Mouse (Mus musculus): Measurements from ENCODE around the gene Olfr119. TPM values are rescaled to one million over a fixed set of nuclear protein-coding genes. Genes with fewer than 3 reads are reported as not detected.
"Not testable (repeated sequence)": the region's sequence is repeated elsewhere in the genome, so short reads cannot be mapped to it uniquely, and the experiment has no call there.

Olfr119 gene
- not detected in 2 replicates for polyA plus RNA-seq (2012; rRNA removed)
- not detected in 2 replicates for polyA plus RNA-seq (2014; fragmentation: Nextera tagmentation; extraction: Ambion mirVana)

DNA sequence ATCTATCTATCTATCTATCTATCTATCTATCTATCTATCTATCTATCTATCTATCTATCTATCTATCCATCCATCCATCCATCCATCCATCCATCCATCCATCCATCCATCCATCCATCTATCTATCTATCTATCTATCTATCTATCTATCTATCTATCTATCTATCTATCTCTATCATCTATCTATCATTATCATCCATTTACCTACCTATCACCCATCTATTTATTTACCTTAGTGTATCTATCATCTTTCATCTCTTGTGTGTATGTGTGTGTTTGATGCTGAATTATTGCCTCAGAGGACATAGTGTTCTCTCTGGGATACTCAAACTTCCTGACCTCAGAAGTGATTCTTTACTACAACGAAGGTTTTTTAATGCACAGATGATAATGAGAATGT, at the start of gene Olfr119:
Olfr119 (plus strand) TSS at position 301 of the 400 bp plus-strand sequence.
- not testable (repeated sequence) for H3K27me3 ChIP-seq (ENCODE audit: control insufficient read depth, insufficient read depth, low read length)

DNA sequence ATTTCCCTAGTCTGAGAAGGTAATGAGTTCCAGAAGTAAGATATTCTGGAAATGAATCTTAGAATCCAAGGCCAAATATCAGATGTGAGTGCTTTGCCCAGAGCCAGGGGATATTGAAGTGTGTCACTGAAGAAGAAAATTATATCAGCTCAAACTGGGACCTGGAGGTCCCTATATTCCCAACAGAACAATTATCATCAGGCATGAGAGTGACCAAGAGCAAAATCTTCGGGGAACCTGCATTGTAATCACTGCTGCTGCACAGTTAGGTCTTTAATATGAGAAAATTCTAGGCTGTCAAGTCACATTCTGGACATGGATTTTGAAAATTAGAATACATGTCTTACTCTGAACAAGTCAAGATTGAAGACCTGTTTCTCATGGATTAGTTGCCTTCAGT, 32.7 kb upstream of the Olfr119 start, which contains the start of gene Olfr117:
Olfr117 (minus strand) TSS at position 101 of the 400 bp plus-strand sequence.
- no peak within 1 kb of the TSS for H3K4me2 ChIP-seq (replicated peaks; ENCODE audit: low read depth, low read length, severe bottlenecking)
- 57% methylated on average over 1 of the region's 1 CpGs for WGBS
- no peak for TF ChIP-seq POLR2A (IDR thresholded peaks at IDR 0.05; ENCODE audit: borderline replicate concordance, extremely low read depth, insufficient read depth, insufficient read length)
- no peak within 1 kb of the TSS for H3K4me3 ChIP-seq (replicated peaks; ENCODE audit: low read length)
- no peak for DNase-seq (ENCODE audit: low spot score)
- no peaks in the 10 kb centered on the region for H3K27me3 ChIP-seq (ENCODE audit: control insufficient read depth, insufficient read depth, low read length)
- H3K9me3 ChIP-seq (ENCODE audit: control insufficient read depth, low read length): no peaks in the 10 kb centered on the region
- no peak for ATAC-seq (ENCODE audit: low FRiP score, low read depth)
- H3K27ac ChIP-seq (replicated peaks; ENCODE audit: low read depth, low read length): no peak within 1 kb of the TSS
- H3K4me1 ChIP-seq (ENCODE audit: control insufficient read depth, insufficient read depth, low read length): no peaks in the 10 kb centered on the region
- H3K9ac ChIP-seq (ENCODE audit: low read depth, low read length, severe bottlenecking): no peak within 1 kb of the TSS
- H3K36me3 ChIP-seq (ENCODE audit: control insufficient read depth, insufficient read depth, low read length): no peaks in the 10 kb centered on the region

More for the DNA sequence above, at the start of gene Olfr119:
- 59% methylated on average over 1 of the region's 1 CpGs for WGBS
- H3K9me3 ChIP-seq (ENCODE audit: control insufficient read depth, low read length); H3K4me2 ChIP-seq (replicated peaks; ENCODE audit: low read depth, low read length, severe bottlenecking); H3K36me3 ChIP-seq (ENCODE audit: control insufficient read depth, insufficient read depth, low read length); H3K4me3 ChIP-seq (replicated peaks; ENCODE audit: low read length); H3K27ac ChIP-seq (replicated peaks; ENCODE audit: low read depth, low read length); ATAC-seq (ENCODE audit: low FRiP score, low read depth); DNase-seq (ENCODE audit: low spot score); H3K4me1 ChIP-seq (ENCODE audit: control insufficient read depth, insufficient read depth, low read length); H3K9ac ChIP-seq (ENCODE audit: low read depth, low read length, severe bottlenecking): not testable (repeated sequence)

DNA sequence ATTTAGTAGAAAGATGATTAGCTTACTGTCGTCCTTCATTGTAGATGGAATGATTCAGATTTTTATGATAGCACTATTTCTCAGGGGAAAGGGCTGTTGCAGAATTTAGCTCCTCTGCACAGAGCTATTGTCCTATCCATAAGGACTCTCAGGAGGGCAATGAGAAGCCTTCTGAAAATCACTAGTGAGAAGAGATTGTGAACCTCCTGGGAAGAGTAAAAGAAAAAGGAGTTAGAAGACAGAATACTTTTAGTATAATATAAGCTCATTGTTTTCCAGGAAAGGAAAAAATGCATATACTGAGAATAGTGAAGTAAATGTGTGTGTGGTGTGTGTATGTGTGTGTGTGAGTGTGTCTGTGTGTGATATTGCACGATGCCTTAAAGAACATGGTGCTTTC, 29.7 kb upstream of the Olfr119 start, which contains the start of gene Olfr118:
Olfr118 (plus strand) TSS at position 301 of the 400 bp plus-strand sequence.
- Histone ChIP-seq H3K4me3 (replicated peaks; ENCODE audit: low read length) (no peak within 1 kb of the TSS), H3K36me3 (ENCODE audit: control insufficient read depth, insufficient read depth, low read length) (no peaks in the 10 kb centered on the region), H3K4me1 (ENCODE audit: control insufficient read depth, insufficient read depth, low read length) (no peaks in the 10 kb centered on the region), H3K27ac (replicated peaks; ENCODE audit: low read depth, low read length) (no peak within 1 kb of the TSS), H3K27me3 (ENCODE audit: control insufficient read depth, insufficient read depth, low read length) (no peaks in the 10 kb centered on the region), H3K9ac (ENCODE audit: low read depth, low read length, severe bottlenecking) (no peak within 1 kb of the TSS), H3K4me2 (replicated peaks; ENCODE audit: low read depth, low read length, severe bottlenecking) (no peak within 1 kb of the TSS), H3K9me3 (ENCODE audit: control insufficient read depth, low read length) (no peaks in the 10 kb centered on the region)
- no peak for DNase-seq (ENCODE audit: low spot score)
- no peak for ATAC-seq (ENCODE audit: low FRiP score, low read depth)
- 60% methylated on average over 2 of the region's 2 CpGs for WGBS
- no peak for TF ChIP-seq POLR2A (IDR thresholded peaks at IDR 0.05; ENCODE audit: borderline replicate concordance, extremely low read depth, insufficient read depth, insufficient read length)

DNA sequence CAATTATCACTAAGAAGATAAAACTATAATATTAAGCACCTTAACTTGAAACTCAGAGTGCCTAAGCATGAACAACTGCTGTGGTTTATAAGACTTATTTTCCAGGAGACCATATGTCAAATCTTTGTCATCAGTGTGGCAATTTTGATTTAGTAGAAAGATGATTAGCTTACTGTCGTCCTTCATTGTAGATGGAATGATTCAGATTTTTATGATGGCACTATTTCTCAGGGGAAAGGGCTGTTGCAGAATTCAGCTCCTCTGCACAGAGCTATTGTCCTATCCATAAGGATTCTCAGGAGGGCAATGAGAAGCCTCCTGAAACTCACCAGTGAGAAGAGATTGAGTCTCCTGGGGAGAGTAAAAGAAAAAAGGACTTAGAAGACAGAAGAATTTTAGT, 25.1 kb downstream of the Olfr119 start, which contains the start of gene Olfr120:
Olfr120 (plus strand) TSS at position 301 of the 400 bp plus-strand sequence.
- H3K4me2 ChIP-seq (replicated peaks; ENCODE audit: low read depth, low read length, severe bottlenecking): no peak within 1 kb of the TSS
- WGBS: 68% methylated on average over 1 of the region's 1 CpGs

DNA sequence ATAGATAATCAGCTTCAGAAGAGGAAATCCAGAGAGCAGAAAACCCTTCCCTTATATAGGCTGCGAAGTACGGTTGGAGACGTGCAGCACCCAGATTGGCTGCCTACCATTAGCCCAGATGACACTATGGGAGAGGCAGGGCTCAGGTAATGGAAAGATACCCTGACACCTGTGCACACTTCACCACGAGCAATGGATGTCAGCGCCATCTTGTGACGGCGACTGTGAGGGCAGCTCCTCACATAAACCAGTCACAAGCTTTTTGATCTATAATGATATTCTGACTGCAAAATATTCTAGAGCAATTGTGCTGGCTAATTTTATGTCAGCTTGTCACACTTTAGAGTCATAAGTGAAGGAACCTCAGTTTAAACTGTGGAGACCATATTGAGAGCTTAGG, 41.7 kb downstream of the Olfr119 start:
- Histone ChIP-seq H3K4me3 (replicated peaks; ENCODE audit: low read length) (no peak overlapping the region), H3K4me1 (ENCODE audit: control insufficient read depth, insufficient read depth, low read length) (no peaks in the 10 kb centered on the region), H3K27ac (replicated peaks; ENCODE audit: low read depth, low read length) (no peak overlapping the region), H3K36me3 (ENCODE audit: control insufficient read depth, insufficient read depth, low read length) (no peaks in the 10 kb centered on the region), H3K27me3 (ENCODE audit: control insufficient read depth, insufficient read depth, low read length) (no peaks in the 10 kb centered on the region), H3K9me3 (ENCODE audit: control insufficient read depth, low read length) (no peaks in the 10 kb centered on the region), H3K9ac (ENCODE audit: low read depth, low read length, severe bottlenecking) (no peak overlapping the region), H3K4me2 (replicated peaks; ENCODE audit: low read depth, low read length, severe bottlenecking) (no peak overlapping the region)
- 60% methylated on average over 7 of the region's 7 CpGs for WGBS
- no peak for TF ChIP-seq POLR2A (IDR thresholded peaks at IDR 0.05; ENCODE audit: borderline replicate concordance, extremely low read depth, insufficient read depth, insufficient read length)
- ATAC-seq (ENCODE audit: low FRiP score, low read depth) (no peak), DNase-seq (ENCODE audit: low spot score) (no peak)

More for the DNA sequence above, 25.1 kb downstream of the Olfr119 start, which contains the start of gene Olfr120:
- no peak within 1 kb of the TSS for H3K4me3 ChIP-seq (replicated peaks; ENCODE audit: low read length)
- no peaks in the 10 kb centered on the region for H3K4me1 ChIP-seq (ENCODE audit: control insufficient read depth, insufficient read depth, low read length)
- no peak for DNase-seq (ENCODE audit: low spot score)
- no peaks in the 10 kb centered on the region for H3K36me3 ChIP-seq (ENCODE audit: control insufficient read depth, insufficient read depth, low read length)
- no peak within 1 kb of the TSS for H3K9ac ChIP-seq (ENCODE audit: low read depth, low read length, severe bottlenecking)
- no peaks in the 10 kb centered on the region for H3K27me3 ChIP-seq (ENCODE audit: control insufficient read depth, insufficient read depth, low read length)
- H3K27ac ChIP-seq (replicated peaks; ENCODE audit: low read depth, low read length): no peak within 1 kb of the TSS
- no peak for TF ChIP-seq POLR2A (IDR thresholded peaks at IDR 0.05; ENCODE audit: borderline replicate concordance, extremely low read depth, insufficient read depth, insufficient read length)
- no peaks in the 10 kb centered on the region for H3K9me3 ChIP-seq (ENCODE audit: control insufficient read depth, low read length)
- ATAC-seq (ENCODE audit: low FRiP score, low read depth): no peak

Other genes with a start within 250 kb of the Olfr119 start
- gene Olfr109, start 237.6 kb upstream of the Olfr119 start, polyA plus RNA-seq (2012; rRNA removed): not detected in 2 replicates
- gene Olfr109, start 237.6 kb upstream of the Olfr119 start, polyA plus RNA-seq (2014; fragmentation: Nextera tagmentation; extraction: Ambion mirVana): not detected in 2 replicates
- gene H2-M2, start 213.0 kb upstream of the Olfr119 start, polyA plus RNA-seq (2012; rRNA removed): 0.06 and 0.13 TPM in 2 replicates
- 0.21 TPM in 1 of 2 replicates, not detected in the other for gene H2-M2, start 213.0 kb upstream of the Olfr119 start, polyA plus RNA-seq (2014; fragmentation: Nextera tagmentation; extraction: Ambion mirVana)
- gene Olfr110, start 204.1 kb upstream of the Olfr119 start, polyA plus RNA-seq (2012; rRNA removed): not detected in 2 replicates
- gene Olfr110, start 204.1 kb upstream of the Olfr119 start, polyA plus RNA-seq (2014; fragmentation: Nextera tagmentation; extraction: Ambion mirVana): not detected in 2 replicates
- 0.09 and 0.28 TPM in 2 replicates for gene Olfr111, start 188.5 kb upstream of the Olfr119 start, polyA plus RNA-seq (2012; rRNA removed)
- not detected in 2 replicates for gene Olfr111, start 188.5 kb upstream of the Olfr119 start, polyA plus RNA-seq (2014; fragmentation: Nextera tagmentation; extraction: Ambion mirVana)
- not detected in 2 replicates for gene Olfr112, start 127.1 kb upstream of the Olfr119 start, polyA plus RNA-seq (2012; rRNA removed)
- not detected in 2 replicates for gene Olfr112, start 127.1 kb upstream of the Olfr119 start, polyA plus RNA-seq (2014; fragmentation: Nextera tagmentation; extraction: Ambion mirVana)
- not detected in 2 replicates for gene Olfr113, start 118.9 kb upstream of the Olfr119 start, polyA plus RNA-seq (2012; rRNA removed)
- not detected in 2 replicates for gene Olfr113, start 118.9 kb upstream of the Olfr119 start, polyA plus RNA-seq (2014; fragmentation: Nextera tagmentation; extraction: Ambion mirVana)
- not detected in 2 replicates for gene Olfr114, start 103.8 kb upstream of the Olfr119 start, polyA plus RNA-seq (2012; rRNA removed)
- not detected in 2 replicates for gene Olfr114, start 103.8 kb upstream of the Olfr119 start, polyA plus RNA-seq (2014; fragmentation: Nextera tagmentation; extraction: Ambion mirVana)
- gene Olfr115, start 69.5 kb upstream of the Olfr119 start, polyA plus RNA-seq (2012; rRNA removed): not detected in 2 replicates
- not detected in 2 replicates for gene Olfr115, start 69.5 kb upstream of the Olfr119 start, polyA plus RNA-seq (2014; fragmentation: Nextera tagmentation; extraction: Ambion mirVana)
- not detected in 2 replicates for gene Olfr116, start 69.4 kb upstream of the Olfr119 start, polyA plus RNA-seq (2012; rRNA removed)
- gene Olfr116, start 69.4 kb upstream of the Olfr119 start, polyA plus RNA-seq (2014; fragmentation: Nextera tagmentation; extraction: Ambion mirVana): not detected in 2 replicates
- not detected in 2 replicates for gene Olfr117, start 32.8 kb upstream of the Olfr119 start, polyA plus RNA-seq (2012; rRNA removed)
- not detected in 2 replicates for gene Olfr117, start 32.8 kb upstream of the Olfr119 start, polyA plus RNA-seq (2014; fragmentation: Nextera tagmentation; extraction: Ambion mirVana)
- gene Olfr118, start 29.6 kb upstream of the Olfr119 start, polyA plus RNA-seq (2012; rRNA removed): not detected in 2 replicates
- not detected in 2 replicates for gene Olfr118, start 29.6 kb upstream of the Olfr119 start, polyA plus RNA-seq (2014; fragmentation: Nextera tagmentation; extraction: Ambion mirVana)
- not detected in 2 replicates for gene Olfr120, start 25.2 kb downstream of the Olfr119 start, polyA plus RNA-seq (2012; rRNA removed)
- not detected in 2 replicates for gene Olfr120, start 25.2 kb downstream of the Olfr119 start, polyA plus RNA-seq (2014; fragmentation: Nextera tagmentation; extraction: Ambion mirVana)
- not detected in 2 replicates for gene Olfr121, start 52.3 kb downstream of the Olfr119 start, polyA plus RNA-seq (2012; rRNA removed)
- not detected in 2 replicates for gene Olfr121, start 52.3 kb downstream of the Olfr119 start, polyA plus RNA-seq (2014; fragmentation: Nextera tagmentation; extraction: Ambion mirVana)
- not detected in 2 replicates for gene Olfr122, start 72.0 kb downstream of the Olfr119 start, polyA plus RNA-seq (2012; rRNA removed)
- gene Olfr122, start 72.0 kb downstream of the Olfr119 start, polyA plus RNA-seq (2014; fragmentation: Nextera tagmentation; extraction: Ambion mirVana): not detected in 2 replicates
- gene Olfr123, start 97.0 kb downstream of the Olfr119 start, polyA plus RNA-seq (2012; rRNA removed): not detected in 2 replicates
- not detected in 2 replicates for gene Olfr123, start 97.0 kb downstream of the Olfr119 start, polyA plus RNA-seq (2014; fragmentation: Nextera tagmentation; extraction: Ambion mirVana)
- not detected in 2 replicates for gene Olfr124, start 103.3 kb downstream of the Olfr119 start, polyA plus RNA-seq (2012; rRNA removed)
- gene Olfr124, start 103.3 kb downstream of the Olfr119 start, polyA plus RNA-seq (2014; fragmentation: Nextera tagmentation; extraction: Ambion mirVana): not detected in 2 replicates
- gene Olfr125, start 136.4 kb downstream of the Olfr119 start, polyA plus RNA-seq (2012; rRNA removed): not detected in 2 replicates
- not detected in 2 replicates for gene Olfr125, start 136.4 kb downstream of the Olfr119 start, polyA plus RNA-seq (2014; fragmentation: Nextera tagmentation; extraction: Ambion mirVana)
- gene Olfr126, start 150.9 kb downstream of the Olfr119 start, polyA plus RNA-seq (2012; rRNA removed): not detected in 2 replicates
- gene Olfr126, start 150.9 kb downstream of the Olfr119 start, polyA plus RNA-seq (2014; fragmentation: Nextera tagmentation; extraction: Ambion mirVana): not detected in 2 replicates
- gene Olfr127, start 203.9 kb downstream of the Olfr119 start, polyA plus RNA-seq (2012; rRNA removed): not detected in 2 replicates
- not detected in 2 replicates for gene Olfr127, start 203.9 kb downstream of the Olfr119 start, polyA plus RNA-seq (2014; fragmentation: Nextera tagmentation; extraction: Ambion mirVana)
- not detected in 2 replicates for gene Olfr128, start 224.0 kb downstream of the Olfr119 start, polyA plus RNA-seq (2012; rRNA removed)
- not detected in 2 replicates for gene Olfr128, start 224.0 kb downstream of the Olfr119 start, polyA plus RNA-seq (2014; fragmentation: Nextera tagmentation; extraction: Ambion mirVana)